Mouse (Mus musculus): ENCODE measurements at regions not wholly inside any gene's neighbourhood (a gene's known extent, or its start where the extent isn't known, plus 50 kb on each side); places are given as distances from the start of the nearest gene placed in this dataset.

- TF ChIP-seq CTCF (IDR thresholded peaks at IDR 0.05; ENCODE audit: low read depth): no peak
- Histone ChIP-seq H3K9me3 (ENCODE audit: low read length) (no peaks in the 10 kb centered on the region), H3K36me3 (ENCODE audit: insufficient read depth) (no peaks in the 10 kb centered on the region), H3K9ac (no peak overlapping the region), H3K4me3 (ENCODE audit: low read depth, low read length) (no peak overlapping the region), H3K4me2 (ENCODE audit: low read depth) (no peak overlapping the region), H3K27me3 (ENCODE audit: insufficient read depth, low read length) (no peaks in the 10 kb centered on the region; the same call in none of the 2 replicates), H3K27ac (ENCODE audit: low read depth, low read length) (no peak overlapping the region), H3K4me1 (ENCODE audit: insufficient read depth) (no peaks in the 10 kb centered on the region)
- ATAC-seq (no peak), DNase-seq (no peak)
- WGBS: 7% methylated on average over 2 of the region's 2 CpGs
Measured at GRCm38 (mm10) chr11:44046083-44046482, 145.1 kb upstream of the Adra1b start.

- no peak for TF ChIP-seq CTCF (IDR thresholded peaks at IDR 0.05; ENCODE audit: low read depth)
- H3K4me2 ChIP-seq (ENCODE audit: low read depth): no peak overlapping the region
- H3K27me3 ChIP-seq (ENCODE audit: insufficient read depth, low read length): no peaks in the 10 kb centered on the region; the same call in none of the 2 replicates
- no peak overlapping the region for H3K9ac ChIP-seq
- no peak for ATAC-seq
- H3K9me3 ChIP-seq (ENCODE audit: low read length): no peaks in the 10 kb centered on the region
- 78% methylated on average over 5 of the region's 5 CpGs for WGBS
- no peak overlapping the region for H3K27ac ChIP-seq (ENCODE audit: low read depth, low read length)
- H3K36me3 ChIP-seq (ENCODE audit: insufficient read depth): no peaks in the 10 kb centered on the region
- no peak for DNase-seq
- H3K4me1 ChIP-seq (ENCODE audit: insufficient read depth): no peaks in the 10 kb centered on the region
- H3K4me3 ChIP-seq (ENCODE audit: low read depth, low read length): no peak overlapping the region
Measured at GRCm38 (mm10) chr11:44049253-44049976, 148.4 kb upstream of the Adra1b start.

- Histone ChIP-seq H3K27ac (ENCODE audit: low read depth, low read length) (no peak overlapping the region), H3K9me3 (ENCODE audit: low read length) (no peaks in the 10 kb centered on the region), H3K27me3 (ENCODE audit: insufficient read depth, low read length) (no peaks in the 10 kb centered on the region; the same call in none of the 2 replicates), H3K4me1 (ENCODE audit: insufficient read depth) (no peaks in the 10 kb centered on the region), H3K4me3 (ENCODE audit: low read depth, low read length) (no peak overlapping the region), H3K4me2 (ENCODE audit: low read depth) (no peak overlapping the region), H3K36me3 (ENCODE audit: insufficient read depth) (no peaks in the 10 kb centered on the region), H3K9ac (no peak overlapping the region)
- TF ChIP-seq CTCF (IDR thresholded peaks at IDR 0.05; ENCODE audit: low read depth): no peak
- ATAC-seq (no peak), DNase-seq (no peak)
- WGBS: 83% methylated on average over 5 of the region's 5 CpGs
Measured at GRCm38 (mm10) chr11:44052481-44052880, 151.5 kb upstream of the Adra1b start.

GRCm38 (mm10) chr11:44062446-44062845 is 161.4 kb upstream of the Adra1b start:
- Histone ChIP-seq H3K27ac (ENCODE audit: low read depth, low read length) (no peak overlapping the region), H3K27me3 (ENCODE audit: insufficient read depth, low read length) (no peaks in the 10 kb centered on the region), H3K4me2 (ENCODE audit: low read depth) (no peak overlapping the region), H3K36me3 (ENCODE audit: insufficient read depth) (no peaks in the 10 kb centered on the region), H3K9ac (no peak overlapping the region), H3K4me1 (ENCODE audit: insufficient read depth) (no peaks in the 10 kb centered on the region), H3K4me3 (ENCODE audit: low read depth, low read length) (no peak overlapping the region), H3K9me3 (ENCODE audit: low read length) (no peaks in the 10 kb centered on the region)
- DNase-seq (no peak), ATAC-seq (no peak)
- TF ChIP-seq CTCF (IDR thresholded peaks at IDR 0.05; ENCODE audit: low read depth): no peak
- WGBS: 86% methylated on average over 1 of the region's 1 CpGs

- 95% methylated on average over 2 of the region's 2 CpGs for WGBS
- Histone ChIP-seq H3K27ac (ENCODE audit: low read depth, low read length) (no peak overlapping the region), H3K4me2 (ENCODE audit: low read depth) (no peak overlapping the region), H3K4me3 (ENCODE audit: low read depth, low read length) (no peak overlapping the region), H3K27me3 (ENCODE audit: insufficient read depth, low read length) (no peaks in the 10 kb centered on the region), H3K9me3 (ENCODE audit: low read length) (no peaks in the 10 kb centered on the region), H3K36me3 (ENCODE audit: insufficient read depth) (no peaks in the 10 kb centered on the region), H3K4me1 (ENCODE audit: insufficient read depth) (no peaks in the 10 kb centered on the region), H3K9ac (no peak overlapping the region)
- DNase-seq: no peak
- TF ChIP-seq CTCF (IDR thresholded peaks at IDR 0.05; ENCODE audit: low read depth): no peak
- no peak for ATAC-seq
Measured at GRCm38 (mm10) chr11:44066176-44066575, 165.2 kb upstream of the Adra1b start.

- no peak overlapping the region for H3K27ac ChIP-seq (ENCODE audit: low read depth, low read length)
- H3K36me3 ChIP-seq (ENCODE audit: insufficient read depth): no peaks in the 10 kb centered on the region
- H3K27me3 ChIP-seq (ENCODE audit: insufficient read depth, low read length): no peaks in the 10 kb centered on the region
- 56% methylated on average over 3 of the region's 3 CpGs for WGBS
- ATAC-seq (no peak), DNase-seq (peak; percentile 34)
- no peak overlapping the region for H3K4me3 ChIP-seq (ENCODE audit: low read depth, low read length)
- no peaks in the 10 kb centered on the region for H3K4me1 ChIP-seq (ENCODE audit: insufficient read depth)
- no peak overlapping the region for H3K4me2 ChIP-seq (ENCODE audit: low read depth)
- H3K9ac ChIP-seq: no peak overlapping the region
- no peaks in the 10 kb centered on the region for H3K9me3 ChIP-seq (ENCODE audit: low read length)
- no peak for TF ChIP-seq CTCF (IDR thresholded peaks at IDR 0.05; ENCODE audit: low read depth)
Measured at GRCm38 (mm10) chr11:44083716-44084115, 182.7 kb upstream of the Adra1b start.

GRCm38 (mm10) chr11:44086951-44087350 is 185.9 kb upstream of the Adra1b start:
- DNase-seq (no peak), ATAC-seq (no peak)
- Histone ChIP-seq H3K4me3 (ENCODE audit: low read depth, low read length) (no peak overlapping the region), H3K27ac (ENCODE audit: low read depth, low read length) (no peak overlapping the region), H3K9me3 (ENCODE audit: low read length) (no peaks in the 10 kb centered on the region), H3K36me3 (ENCODE audit: insufficient read depth) (no peaks in the 10 kb centered on the region), H3K4me1 (ENCODE audit: insufficient read depth) (no peaks in the 10 kb centered on the region), H3K27me3 (ENCODE audit: insufficient read depth, low read length) (no peaks in the 10 kb centered on the region), H3K4me2 (ENCODE audit: low read depth) (no peak overlapping the region), H3K9ac (no peak overlapping the region)
- TF ChIP-seq CTCF (IDR thresholded peaks at IDR 0.05; ENCODE audit: low read depth): peak; percentile 43
- WGBS: 65% methylated on average over 2 of the region's 2 CpGs
